Mouse (Mus musculus): ENCODE results near the gene Fam151a. TPM values are rescaled to one million over a fixed set of nuclear protein-coding genes. Genes with fewer than 3 reads are reported as not detected.

Gene Fam151a
- polyA plus RNA-seq, 1 experiment: not detected

DNA sequence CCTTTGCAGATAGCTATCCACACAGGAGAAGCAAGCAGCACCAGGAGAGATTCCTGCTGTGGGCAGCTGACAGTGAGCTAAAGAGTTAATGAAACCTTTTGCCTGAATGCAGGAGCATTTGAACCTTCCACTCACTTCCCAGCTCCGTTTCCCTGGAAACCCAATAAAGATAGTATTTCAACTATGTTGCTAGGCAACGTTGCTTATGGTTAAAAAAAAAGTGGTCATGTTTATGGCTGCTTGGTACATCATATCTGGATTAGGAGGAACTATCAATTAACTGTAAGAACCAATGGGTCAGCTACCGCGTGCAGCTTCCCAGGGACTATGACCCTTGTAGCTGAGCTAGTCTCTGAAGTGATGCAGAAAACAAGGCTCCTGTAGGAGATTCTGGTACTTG, 32.9 kb upstream of the Fam151a start:
- Histone ChIP-seq H3K36me3 (ENCODE audit: control insufficient read depth, insufficient read depth) (no peaks in the 10 kb centered on the region), H3K4me2 (ENCODE audit: low read depth) (no peak overlapping the region), H3K27me3 (ENCODE audit: control insufficient read depth, insufficient read depth, insufficient read length) (peaks cover 51% of the 10 kb centered on the region), H3K4me3 (no peak overlapping the region), H3ac (ENCODE audit: control insufficient read depth, insufficient read length) (no peak overlapping the region), H3K79me2 (ENCODE audit: control insufficient read depth, insufficient read depth) (no peaks in the 10 kb centered on the region)
- TF ChIP-seq REST (IDR thresholded peaks at IDR 0.05; ENCODE audit: insufficient read depth, insufficient read length) (no peak), MYOD1 (IDR thresholded peaks at IDR 0.05; ENCODE audit: control insufficient read depth in 1 of 3, insufficient read length in 2 of 3, low read depth in 2 of 3) (no peak), SRF (IDR thresholded peaks at IDR 0.05; ENCODE audit: control insufficient read depth, insufficient read length, low read depth) (no peak), MAX (IDR thresholded peaks at IDR 0.05; ENCODE audit: low read depth) (no peak)

DNA sequence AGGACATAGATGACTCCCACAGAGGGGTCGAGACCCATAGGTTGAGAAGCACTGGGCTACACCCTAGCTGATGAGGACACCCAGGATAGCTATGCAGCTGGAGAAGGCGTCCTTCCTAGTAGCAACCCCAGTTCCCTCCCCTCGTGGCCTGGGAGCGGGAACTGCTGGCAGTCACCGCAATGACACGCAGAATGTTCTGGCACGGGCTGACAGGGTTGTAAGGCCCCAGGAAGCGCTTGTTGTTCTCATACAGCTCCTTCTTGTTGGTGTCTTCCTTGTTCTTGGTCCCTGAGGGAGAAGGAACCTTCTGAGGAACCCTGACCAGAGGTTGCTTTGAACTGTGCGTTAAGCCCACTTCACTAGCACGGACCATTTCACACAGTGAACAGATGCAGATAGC, 29.7 kb upstream of the Fam151a start:
- TF ChIP-seq POLR2A (IDR thresholded peaks at IDR 0.05; ENCODE audit: insufficient read length, low read depth): no peak
- no peak for TF ChIP-seq REST (IDR thresholded peaks at IDR 0.05; ENCODE audit: insufficient read depth, insufficient read length)
- no peak for TF ChIP-seq SRF (IDR thresholded peaks at IDR 0.05; ENCODE audit: control insufficient read depth, insufficient read length, low read depth)

DNA sequence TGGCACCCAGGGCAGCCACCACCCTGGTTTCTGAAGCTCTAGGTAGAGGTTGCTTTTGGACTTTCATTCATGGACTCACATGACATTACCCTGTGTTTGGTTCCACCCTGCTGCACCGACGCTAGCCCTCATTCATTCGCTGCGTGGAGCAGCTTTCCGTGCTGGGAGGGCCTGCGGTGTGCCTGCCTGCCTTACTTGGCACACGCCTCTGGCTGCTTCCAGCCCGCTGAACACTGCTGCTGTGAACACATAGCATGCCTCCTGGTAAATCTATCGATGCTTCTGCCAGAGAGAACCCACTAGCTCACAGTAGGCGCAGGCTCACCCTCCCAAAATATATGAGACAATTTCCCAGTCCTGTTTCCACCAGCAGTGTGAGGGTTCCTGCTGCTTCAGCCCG, 29.3 kb upstream of the Fam151a start:
- no peak overlapping the region for H3K4me2 ChIP-seq (ENCODE audit: low read depth)
- peaks cover 39% of the 10 kb centered on the region for H3K27me3 ChIP-seq (ENCODE audit: control insufficient read depth, insufficient read depth, insufficient read length)
- TF ChIP-seq CEBPB (IDR thresholded peaks at IDR 0.05; ENCODE audit: insufficient read depth, poor library complexity, severe bottlenecking): no peak

More for the DNA sequence above, 29.7 kb upstream of the Fam151a start:
- H3K4me2 ChIP-seq (ENCODE audit: low read depth): no peak overlapping the region
- no peak overlapping the region for H3K4me3 ChIP-seq
- no peaks in the 10 kb centered on the region for H3K36me3 ChIP-seq (ENCODE audit: control insufficient read depth, insufficient read depth)
- H3K27me3 ChIP-seq (ENCODE audit: control insufficient read depth, insufficient read depth, insufficient read length): peaks cover 39% of the 10 kb centered on the region
- no peaks in the 10 kb centered on the region for H3K79me2 ChIP-seq (ENCODE audit: control insufficient read depth, insufficient read depth)
- H3ac ChIP-seq (ENCODE audit: control insufficient read depth, insufficient read length): no peak overlapping the region

DNA sequence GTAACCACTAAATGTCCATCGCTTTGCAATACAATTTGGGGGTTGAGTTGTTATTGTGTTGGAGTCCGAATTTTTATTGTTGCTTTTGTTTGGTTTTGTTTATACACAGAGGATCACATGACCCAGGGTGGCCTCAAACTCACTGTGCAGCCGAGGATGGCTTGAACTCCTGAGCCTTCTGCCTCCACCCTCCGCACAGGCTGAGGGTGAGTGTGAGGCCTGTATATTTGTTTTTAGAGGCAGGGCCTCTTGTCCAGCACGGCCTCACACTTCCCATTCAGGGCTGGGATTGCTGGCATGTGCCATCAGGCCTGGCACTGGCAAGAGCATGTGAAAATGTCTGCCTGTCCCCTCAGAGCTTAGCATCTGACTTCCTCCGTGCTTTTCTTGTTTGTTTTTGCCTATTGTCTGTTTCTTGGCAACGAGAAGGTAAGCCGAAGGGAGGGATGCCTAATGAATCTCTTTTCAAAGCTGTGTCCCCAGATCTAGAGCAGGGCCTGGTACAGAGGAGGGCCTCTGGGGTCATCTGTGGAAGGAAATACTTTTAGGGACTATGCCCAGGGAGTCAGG, 28.5 kb upstream of the Fam151a start:
- Histone ChIP-seq H3ac (ENCODE audit: control insufficient read depth, insufficient read length) (no peak overlapping the region), H3K27me3 (ENCODE audit: control insufficient read depth, insufficient read depth, insufficient read length) (peaks cover 39% of the 10 kb centered on the region), H3K4me2 (ENCODE audit: low read depth) (no peak overlapping the region), H3K79me2 (ENCODE audit: control insufficient read depth, insufficient read depth) (no peaks in the 10 kb centered on the region), H3K4me3 (no peak overlapping the region), H3K36me3 (ENCODE audit: control insufficient read depth, insufficient read depth) (no peaks in the 10 kb centered on the region)
- TF ChIP-seq TCF3 (IDR thresholded peaks at IDR 0.05; ENCODE audit: insufficient read length, low read depth): no peak
- TF ChIP-seq USF1 (IDR thresholded peaks at IDR 0.05; ENCODE audit: low read depth): no peak
- TF ChIP-seq MYOD1 (IDR thresholded peaks at IDR 0.05; ENCODE audit: control insufficient read depth in 1 of 3, insufficient read length in 2 of 3, low read depth in 2 of 3): no peak
- TF ChIP-seq TCF12 (IDR thresholded peaks at IDR 0.05; ENCODE audit: insufficient read depth, poor library complexity, severe bottlenecking): no peak
- TF ChIP-seq E2F4 (IDR thresholded peaks at IDR 0.05; ENCODE audit: insufficient read depth): no peak
- no peak for TF ChIP-seq MAX (IDR thresholded peaks at IDR 0.05; ENCODE audit: low read depth)
- no peak for TF ChIP-seq SRF (IDR thresholded peaks at IDR 0.05; ENCODE audit: control insufficient read depth, insufficient read length, low read depth)
- TF ChIP-seq CEBPB (IDR thresholded peaks at IDR 0.05; ENCODE audit: insufficient read depth, poor library complexity, severe bottlenecking): no peak
- TF ChIP-seq MYOG (IDR thresholded peaks at IDR 0.05; ENCODE audit: control insufficient read depth in 1 of 3, insufficient read depth in 1 of 3, insufficient read length in 2 of 3, low read depth in 2 of 3): no peak
- no peak for TF ChIP-seq POLR2AphosphoS2 (IDR thresholded peaks at IDR 0.05; ENCODE audit: insufficient read length, low read depth)
- no peak for TF ChIP-seq REST (IDR thresholded peaks at IDR 0.05; ENCODE audit: insufficient read depth, insufficient read length)

More for the DNA sequence above, 29.3 kb upstream of the Fam151a start:
- H3K79me2 ChIP-seq (ENCODE audit: control insufficient read depth, insufficient read depth): no peaks in the 10 kb centered on the region
- H3K36me3 ChIP-seq (ENCODE audit: control insufficient read depth, insufficient read depth): no peaks in the 10 kb centered on the region
- H3K4me3 ChIP-seq: no peak overlapping the region
- H3ac ChIP-seq (ENCODE audit: control insufficient read depth, insufficient read length): no peak overlapping the region

DNA sequence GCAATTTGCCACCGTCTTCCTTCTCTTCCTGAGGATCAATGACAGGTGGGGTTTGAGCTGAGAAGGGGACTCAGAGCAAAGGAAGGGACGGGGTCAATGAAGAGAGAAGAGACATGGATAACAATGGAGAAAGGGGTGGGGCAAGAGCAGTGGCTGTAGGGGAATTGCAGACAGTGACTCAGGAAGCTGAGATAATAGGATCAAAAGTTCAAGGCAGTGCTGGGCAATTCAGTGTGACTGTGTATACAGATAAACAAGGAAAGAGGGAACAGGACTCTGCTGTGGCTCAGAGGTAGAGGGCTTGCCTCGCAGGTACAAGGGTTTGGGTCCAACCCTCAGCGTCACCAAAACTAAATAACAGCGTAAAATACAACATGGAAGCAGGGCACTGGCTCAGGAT, 25.7 kb upstream of the Fam151a start:
- Histone ChIP-seq H3K36me3 (ENCODE audit: control insufficient read depth, insufficient read depth) (no peaks in the 10 kb centered on the region), H3K4me2 (ENCODE audit: low read depth) (no peak overlapping the region), H3K4me3 (no peak overlapping the region), H3K27me3 (ENCODE audit: control insufficient read depth, insufficient read depth, insufficient read length) (peaks cover 28% of the 10 kb centered on the region), H3K79me2 (ENCODE audit: control insufficient read depth, insufficient read depth) (no peaks in the 10 kb centered on the region), H3ac (ENCODE audit: control insufficient read depth, insufficient read length) (no peak overlapping the region)
- TF ChIP-seq TCF12 (IDR thresholded peaks at IDR 0.05; ENCODE audit: insufficient read depth, poor library complexity, severe bottlenecking) (no peak), MYOG (IDR thresholded peaks at IDR 0.05; ENCODE audit: control insufficient read depth in 1 of 3, insufficient read depth in 1 of 3, insufficient read length in 2 of 3, low read depth in 2 of 3) (no peak), SRF (IDR thresholded peaks at IDR 0.05; ENCODE audit: control insufficient read depth, insufficient read length, low read depth) (no peak), MYOD1 (IDR thresholded peaks at IDR 0.05; ENCODE audit: control insufficient read depth in 1 of 3, insufficient read length in 2 of 3, low read depth in 2 of 3) (no peak), REST (IDR thresholded peaks at IDR 0.05; ENCODE audit: insufficient read depth, insufficient read length) (no peak), MAX (IDR thresholded peaks at IDR 0.05; ENCODE audit: low read depth) (no peak), POLR2AphosphoS2 (IDR thresholded peaks at IDR 0.05; ENCODE audit: insufficient read length, low read depth) (no peak), TCF3 (IDR thresholded peaks at IDR 0.05; ENCODE audit: insufficient read length, low read depth) (no peak), E2F4 (IDR thresholded peaks at IDR 0.05; ENCODE audit: insufficient read depth) (no peak), POLR2A (IDR thresholded peaks at IDR 0.05; ENCODE audit: insufficient read length, low read depth) (no peak), CEBPB (IDR thresholded peaks at IDR 0.05; ENCODE audit: insufficient read depth, poor library complexity, severe bottlenecking) (no peak), USF1 (IDR thresholded peaks at IDR 0.05; ENCODE audit: low read depth) (no peak)
